Mouse (Mus musculus): ENCODE data around the gene Tarbp1. TPM values are rescaled to one million over a fixed set of nuclear protein-coding genes. Genes with fewer than 3 reads are reported as not detected.

Tarbp1 gene
- polyA plus RNA-seq, 1 experiment from 2014 or later: 5.0 TPM

- no peaks in the 10 kb centered on the region for H3K27me3 ChIP-seq (ENCODE audit: insufficient read depth, low read length)
- H3K4me1 ChIP-seq (ENCODE audit: insufficient read depth): no peaks in the 10 kb centered on the region
- ATAC-seq (ENCODE audit: insufficient read depth) (no peak), DNase-seq (peak; percentile 18)
- WGBS: 53% methylated on average over 2 of the region's 2 CpGs
- no peak for TF ChIP-seq CTCF (IDR thresholded peaks at IDR 0.05; ENCODE audit: low read depth)
- H3K4me3 ChIP-seq (ENCODE audit: low read depth, low read length): no peak overlapping the region
- no peak overlapping the region for H3K4me2 ChIP-seq
- no peaks in the 10 kb centered on the region for H3K36me3 ChIP-seq (ENCODE audit: insufficient read depth)
- H3K9ac ChIP-seq: no peak overlapping the region
- no peaks in the 10 kb centered on the region for H3K9me3 ChIP-seq (ENCODE audit: low read depth, low read length)
- no peak overlapping the region for H3K27ac ChIP-seq (ENCODE audit: low read depth)
Measured at GRCm38 (mm10) chr8:126391541-126391940, 83.3 kb downstream of the Tarbp1 start.

GRCm38 (mm10) chr8:126387566-126387965, 87.3 kb downstream of the Tarbp1 start:
- no peak for DNase-seq
- no peak overlapping the region for H3K4me3 ChIP-seq (ENCODE audit: low read depth, low read length)
- H3K9me3 ChIP-seq (ENCODE audit: low read depth, low read length): no peaks in the 10 kb centered on the region
- no peaks in the 10 kb centered on the region for H3K4me1 ChIP-seq (ENCODE audit: insufficient read depth)
- no peak overlapping the region for H3K27ac ChIP-seq (ENCODE audit: low read depth)
- no peaks in the 10 kb centered on the region for H3K36me3 ChIP-seq (ENCODE audit: insufficient read depth)
- no peak for ATAC-seq (ENCODE audit: insufficient read depth)
- no peak overlapping the region for H3K4me2 ChIP-seq
- 74% methylated on average over 4 of the region's 4 CpGs for WGBS
- no peak for TF ChIP-seq CTCF (IDR thresholded peaks at IDR 0.05; ENCODE audit: low read depth)
- H3K9ac ChIP-seq: no peak overlapping the region
- H3K27me3 ChIP-seq (ENCODE audit: insufficient read depth, low read length): no peaks in the 10 kb centered on the region

GRCm38 (mm10) chr8:126382749-126383148, 92.1 kb downstream of the Tarbp1 start:
- no peak for ATAC-seq (ENCODE audit: insufficient read depth)
- Histone ChIP-seq H3K27ac (ENCODE audit: low read depth) (no peak overlapping the region), H3K27me3 (ENCODE audit: insufficient read depth, low read length) (no peaks in the 10 kb centered on the region), H3K4me3 (ENCODE audit: low read depth, low read length) (no peak overlapping the region), H3K4me2 (no peak overlapping the region), H3K36me3 (ENCODE audit: insufficient read depth) (no peaks in the 10 kb centered on the region), H3K4me1 (ENCODE audit: insufficient read depth) (no peaks in the 10 kb centered on the region), H3K9ac (no peak overlapping the region), H3K9me3 (ENCODE audit: low read depth, low read length) (no peaks in the 10 kb centered on the region)
- TF ChIP-seq CTCF (IDR thresholded peaks at IDR 0.05; ENCODE audit: low read depth): peak; percentile 71
- WGBS: 61% methylated on average over 5 of the region's 5 CpGs
- peak; percentile 51 for DNase-seq

- Histone ChIP-seq H3K4me3 (ENCODE audit: low read depth, low read length) (no peak overlapping the region), H3K9me3 (ENCODE audit: low read depth, low read length) (no peaks in the 10 kb centered on the region), H3K27ac (ENCODE audit: low read depth) (no peak overlapping the region), H3K36me3 (ENCODE audit: insufficient read depth) (no peaks in the 10 kb centered on the region), H3K4me2 (no peak overlapping the region), H3K9ac (no peak overlapping the region), H3K27me3 (ENCODE audit: insufficient read depth, low read length) (no peaks in the 10 kb centered on the region), H3K4me1 (ENCODE audit: insufficient read depth) (no peaks in the 10 kb centered on the region)
- DNase-seq: peak; percentile 54
- 36% methylated on average over 14 of the region's 14 CpGs for WGBS
- no peak for ATAC-seq (ENCODE audit: insufficient read depth)
- no peak for TF ChIP-seq CTCF (IDR thresholded peaks at IDR 0.05; ENCODE audit: low read depth)
Measured at GRCm38 (mm10) chr8:126382216-126382615, 92.6 kb downstream of the Tarbp1 start.

- no peak for DNase-seq
- Histone ChIP-seq H3K9me3 (ENCODE audit: low read depth, low read length) (no peaks in the 10 kb centered on the region), H3K4me3 (ENCODE audit: low read depth, low read length) (no peak overlapping the region), H3K9ac (no peak overlapping the region), H3K4me2 (no peak overlapping the region), H3K27ac (ENCODE audit: low read depth) (no peak overlapping the region), H3K4me1 (ENCODE audit: insufficient read depth) (no peaks in the 10 kb centered on the region), H3K36me3 (ENCODE audit: insufficient read depth) (no peaks in the 10 kb centered on the region), H3K27me3 (ENCODE audit: insufficient read depth, low read length) (no peaks in the 10 kb centered on the region)
- no peak for ATAC-seq (ENCODE audit: insufficient read depth)
- TF ChIP-seq CTCF (IDR thresholded peaks at IDR 0.05; ENCODE audit: low read depth): no peak
- WGBS: 65% methylated on average over 7 of the region's 7 CpGs
Measured at GRCm38 (mm10) chr8:126381299-126381698, 93.6 kb downstream of the Tarbp1 start.

GRCm38 (mm10) chr8:126380141-126380540, 94.7 kb downstream of the Tarbp1 start:
- no peaks in the 10 kb centered on the region for H3K27me3 ChIP-seq (ENCODE audit: insufficient read depth, low read length)
- 25% methylated on average over 2 of the region's 2 CpGs for WGBS
- TF ChIP-seq CTCF (IDR thresholded peaks at IDR 0.05; ENCODE audit: low read depth): no peak
- DNase-seq (peak; percentile 64), ATAC-seq (ENCODE audit: insufficient read depth) (no peak)
- H3K4me2 ChIP-seq: no peak overlapping the region
- no peaks in the 10 kb centered on the region for H3K4me1 ChIP-seq (ENCODE audit: insufficient read depth)
- H3K27ac ChIP-seq (ENCODE audit: low read depth): no peak overlapping the region
- H3K9ac ChIP-seq: no peak overlapping the region
- H3K4me3 ChIP-seq (ENCODE audit: low read depth, low read length): no peak overlapping the region
- no peaks in the 10 kb centered on the region for H3K9me3 ChIP-seq (ENCODE audit: low read depth, low read length)
- H3K36me3 ChIP-seq (ENCODE audit: insufficient read depth): no peaks in the 10 kb centered on the region

- no peak overlapping the region for H3K4me3 ChIP-seq (ENCODE audit: low read depth, low read length)
- WGBS: 81% methylated on average over 6 of the region's 6 CpGs
- ATAC-seq (ENCODE audit: insufficient read depth): no peak
Measured at GRCm38 (mm10) chr8:126379580-126379979, 95.3 kb downstream of the Tarbp1 start.

More at GRCm38 (mm10) chr8:126379580-126379979, 95.3 kb downstream of the Tarbp1 start:
- DNase-seq: no peak
- Histone ChIP-seq H3K4me2 (no peak overlapping the region), H3K36me3 (ENCODE audit: insufficient read depth) (no peaks in the 10 kb centered on the region), H3K9me3 (ENCODE audit: low read depth, low read length) (no peaks in the 10 kb centered on the region), H3K27ac (ENCODE audit: low read depth) (no peak overlapping the region), H3K27me3 (ENCODE audit: insufficient read depth, low read length) (no peaks in the 10 kb centered on the region), H3K4me1 (ENCODE audit: insufficient read depth) (no peaks in the 10 kb centered on the region), H3K9ac (no peak overlapping the region)
- no peak for TF ChIP-seq CTCF (IDR thresholded peaks at IDR 0.05; ENCODE audit: low read depth)

Other genes starting within 250 kb of the Tarbp1 start
- 0.42 and 0.53 TPM in 2 replicates for gene Slc35f3, start 176.5 kb downstream of the Tarbp1 start, polyA plus RNA-seq (2014; fragmentation: Nextera tagmentation; extraction: Ambion mirVana)
- 47.7 and 51.4 TPM in 2 replicates for gene Coa6, start 52.5 kb downstream of the Tarbp1 start, polyA plus RNA-seq (2014; fragmentation: Nextera tagmentation; extraction: Ambion mirVana)
- gene Irf2bp2, start 118.9 kb upstream of the Tarbp1 start, polyA plus RNA-seq (2014; fragmentation: Nextera tagmentation; extraction: Ambion mirVana): 8.9 and 9.3 TPM in 2 replicates

Measured in lung, embryonic 14.5 days (tissue).